Mouse (Mus musculus): ENCODE measurements at regions not wholly inside any gene's neighbourhood (a gene's known extent, or its start where the extent isn't known, plus 50 kb on each side); places are given as distances from the start of the nearest gene placed in this dataset.
"Not testable (repeated sequence)": the region's sequence is repeated elsewhere in the genome, so short reads cannot be mapped to it uniquely, and the experiment has no call there.

DNA sequence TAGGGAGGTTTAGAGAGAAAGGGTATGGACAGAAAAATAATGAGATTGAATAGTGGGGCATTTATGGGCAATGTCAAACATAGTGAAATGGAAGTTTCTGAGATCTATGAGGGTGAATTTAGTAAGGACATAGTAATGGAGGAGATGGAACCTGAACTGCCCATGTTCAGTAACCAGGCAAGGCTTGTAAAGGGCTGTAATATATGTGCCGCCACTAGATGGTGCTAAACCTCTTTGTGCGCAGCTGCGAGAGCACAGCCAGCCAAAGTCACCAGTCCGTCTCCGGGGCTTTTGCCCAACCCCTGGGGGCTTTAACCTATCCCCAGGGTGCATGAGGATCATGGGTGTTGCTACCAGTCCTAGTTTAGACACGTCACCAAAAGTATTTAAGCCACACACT, 77.7 kb upstream of the Vmn2r25 start:
- H3K27ac ChIP-seq (ENCODE audit: low read length); H3K4me3 ChIP-seq (ENCODE audit: low read length); H3K4me2 ChIP-seq (ENCODE audit: low read depth, low read length); H3K27me3 ChIP-seq (ENCODE audit: control insufficient read depth, insufficient read depth, low read length); ATAC-seq (replicated peaks; ENCODE audit: extremely low read depth, insufficient read depth, low FRiP score); H3K36me3 ChIP-seq (ENCODE audit: control insufficient read depth, insufficient read depth); H3K4me1 ChIP-seq (ENCODE audit: control insufficient read depth, insufficient read depth, low read length); H3K9ac ChIP-seq (ENCODE audit: low read length); H3K9me3 ChIP-seq (replicated peaks; ENCODE audit: control insufficient read depth, low read length): not testable (repeated sequence)
- 0% methylated on average over 3 of the region's 6 CpGs for WGBS

DNA sequence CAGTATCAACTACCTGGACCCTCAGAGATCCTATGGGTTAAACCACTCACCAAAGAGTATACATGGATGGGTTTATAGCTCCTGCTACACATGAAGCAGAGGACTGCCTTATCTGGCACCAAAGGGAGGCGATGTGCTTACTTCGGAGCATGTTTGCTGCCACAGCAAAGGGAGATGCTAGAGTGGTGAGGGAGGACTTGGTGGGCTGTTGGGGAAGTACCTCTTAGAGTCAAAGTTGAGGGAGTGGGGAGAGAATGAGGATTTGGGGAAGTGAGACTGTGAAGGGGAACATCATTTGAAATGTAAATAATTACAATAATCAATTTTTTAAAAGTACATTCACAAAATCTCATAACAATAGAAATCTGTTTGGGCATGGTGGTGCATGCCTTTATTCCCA, 84.7 kb upstream of the Vmn2r25 start:
- H3K4me3 ChIP-seq (ENCODE audit: low read length), result no peak overlapping the region
- no peak for ATAC-seq (replicated peaks; ENCODE audit: extremely low read depth, insufficient read depth, low FRiP score)
- no peak overlapping the region for H3K9ac ChIP-seq (ENCODE audit: low read length)
- H3K4me2 ChIP-seq (ENCODE audit: low read depth, low read length), result no peak overlapping the region
- no peaks in the 10 kb centered on the region for H3K36me3 ChIP-seq (ENCODE audit: control insufficient read depth, insufficient read depth)
- H3K27me3 ChIP-seq (ENCODE audit: control insufficient read depth, insufficient read depth, low read length), result no peaks in the 10 kb centered on the region
- H3K9me3 ChIP-seq (replicated peaks; ENCODE audit: control insufficient read depth, low read length), result no peaks in the 10 kb centered on the region
- 90% methylated on average over 2 of the region's 2 CpGs for WGBS
- no peaks in the 10 kb centered on the region for H3K4me1 ChIP-seq (ENCODE audit: control insufficient read depth, insufficient read depth, low read length)
- H3K27ac ChIP-seq (ENCODE audit: low read length), result no peak overlapping the region

DNA sequence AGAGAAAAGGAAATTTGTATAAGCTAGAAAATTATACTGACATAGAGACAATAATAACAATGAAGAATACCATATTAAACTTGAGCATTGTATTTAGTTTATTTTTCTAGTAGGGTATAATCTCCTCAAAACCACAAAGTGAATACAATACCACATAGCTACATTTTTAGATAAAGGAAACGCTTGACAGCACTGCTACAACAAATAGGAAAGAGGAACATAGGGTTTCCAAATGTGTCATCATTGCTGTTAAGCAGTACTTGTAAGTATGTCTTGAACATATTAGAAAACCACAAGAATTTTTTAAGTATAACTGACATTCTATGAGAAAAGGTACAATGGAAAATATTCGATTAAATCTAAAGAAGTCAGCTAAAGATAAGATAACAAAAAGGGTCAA, 63.0 kb upstream of the Vmn2r26 start:
- whole genome bisulfite sequencing, result 59% methylated on average over 2 of the region's 2 CpGs

DNA sequence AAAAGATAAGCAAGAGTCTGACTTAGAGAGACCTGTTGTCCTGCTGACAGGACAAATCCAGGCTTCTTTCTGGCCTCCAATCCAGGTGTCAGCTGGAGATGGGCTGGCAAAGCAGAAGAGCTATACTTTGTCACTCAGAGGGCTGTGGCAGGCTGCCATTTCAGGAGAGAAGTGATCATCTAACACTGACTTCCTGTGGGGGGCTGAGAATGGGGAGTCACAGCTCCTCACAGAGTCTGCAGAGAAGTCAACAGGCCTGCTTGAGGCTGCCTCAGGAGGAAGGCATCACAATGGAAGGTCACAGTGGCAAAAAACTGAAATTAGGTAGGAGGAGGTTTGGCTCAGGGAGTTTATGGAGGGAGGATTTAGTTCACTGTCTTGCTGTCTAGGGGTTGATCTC, 53.2 kb upstream of the Vmn2r26 start:
- no peaks in the 10 kb centered on the region for H3K36me3 ChIP-seq (ENCODE audit: control insufficient read depth, insufficient read depth)
- H3K27me3 ChIP-seq (ENCODE audit: control insufficient read depth, insufficient read depth, low read length), result no peaks in the 10 kb centered on the region
- no peak for ATAC-seq (replicated peaks; ENCODE audit: extremely low read depth, insufficient read depth, low FRiP score)
- H3K9me3 ChIP-seq (replicated peaks; ENCODE audit: control insufficient read depth, low read length), result no peaks in the 10 kb centered on the region
- peak overlapping the region; percentile 38 for H3K27ac ChIP-seq (ENCODE audit: low read length)
- H3K9ac ChIP-seq (ENCODE audit: low read length), result no peak overlapping the region
- no peak overlapping the region for H3K4me3 ChIP-seq (ENCODE audit: low read length)
- no peak overlapping the region for H3K4me2 ChIP-seq (ENCODE audit: low read depth, low read length)
- no peaks in the 10 kb centered on the region for H3K4me1 ChIP-seq (ENCODE audit: control insufficient read depth, insufficient read depth, low read length)

More for the DNA sequence above, 63.0 kb upstream of the Vmn2r26 start:
- no peak for ATAC-seq (replicated peaks; ENCODE audit: extremely low read depth, insufficient read depth, low FRiP score)
- H3K4me1 ChIP-seq (ENCODE audit: control insufficient read depth, insufficient read depth, low read length), result no peaks in the 10 kb centered on the region
- H3K27me3 ChIP-seq (ENCODE audit: control insufficient read depth, insufficient read depth, low read length), result no peaks in the 10 kb centered on the region
- H3K4me3 ChIP-seq (ENCODE audit: low read length), result no peak overlapping the region
- H3K9me3 ChIP-seq (replicated peaks; ENCODE audit: control insufficient read depth, low read length), result no peaks in the 10 kb centered on the region
- H3K9ac ChIP-seq (ENCODE audit: low read length), result no peak overlapping the region
- H3K27ac ChIP-seq (ENCODE audit: low read length), result no peak overlapping the region
- H3K4me2 ChIP-seq (ENCODE audit: low read depth, low read length), result no peak overlapping the region
- H3K36me3 ChIP-seq (ENCODE audit: control insufficient read depth, insufficient read depth), result no peaks in the 10 kb centered on the region
